Mouse (Mus musculus) erythroblast, adult 5-6 weeks (primary cell): Measurements from ENCODE around the gene Sipa1l2. TPM values are rescaled to one million over a fixed set of nuclear protein-coding genes. Genes with fewer than 3 reads are reported as not detected.
"Not testable (repeated sequence)": the region's sequence is repeated elsewhere in the genome, so short reads cannot be mapped to it uniquely, and the experiment has no call there.

Experiments
- ATAC-seq: replicated peaks from 2 replicates; pipeline ENCODE4 v1.8.0; 2016; ENCODE audit warnings: moderate number of reproducible peaks, mild to moderate bottlenecking, moderate TSS enrichment, inconsistent platforms; ENCODE audit not compliant: poor library complexity, low FRiP score, severe bottlenecking
- total RNA-seq, 2 experiments: library from RNA; stranded (forward) in 1 of 2; stranded (reverse) in 1 of 2; fragments of 150-400 nt in 1 of 2; fragments of 200-764, 138-1000 nt in 1 of 2; gene quantifications; 2 replicates each; pipeline versions ENCODE4 v1.2.3 to v1.2.4; 2015 to 2017; ENCODE audit warnings: low replicate concordance in 2 of 2

Gene Sipa1l2
- total RNA-seq, 2 experiments from 2014 or later: 0.38 to 1.2 TPM

DNA sequence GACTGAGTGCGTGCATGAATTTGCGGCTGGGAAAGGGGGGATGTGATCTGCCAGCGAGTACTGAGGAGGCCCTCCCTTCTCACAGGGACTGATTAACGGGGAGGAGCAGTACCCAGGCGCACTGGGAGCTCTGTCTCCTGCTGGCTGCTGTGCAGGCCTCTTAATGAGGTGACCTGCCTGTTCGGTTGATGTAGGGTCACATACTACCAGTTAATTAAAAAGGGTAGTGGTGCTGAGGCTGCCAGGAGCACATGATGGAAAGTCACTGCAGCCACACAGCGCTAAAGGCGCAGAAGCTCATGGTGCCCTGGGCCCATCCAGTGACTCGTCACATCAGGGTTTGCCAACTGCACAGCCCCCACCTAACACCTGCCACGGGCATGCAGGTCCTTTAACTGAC, 145.7 kb downstream of the Sipa1l2 start:
- ATAC-seq: no peak

GRCm38 (mm10) chr8:125419202-125419830, 150.3 kb downstream of the Sipa1l2 start:
- ATAC-seq: no peak

DNA sequence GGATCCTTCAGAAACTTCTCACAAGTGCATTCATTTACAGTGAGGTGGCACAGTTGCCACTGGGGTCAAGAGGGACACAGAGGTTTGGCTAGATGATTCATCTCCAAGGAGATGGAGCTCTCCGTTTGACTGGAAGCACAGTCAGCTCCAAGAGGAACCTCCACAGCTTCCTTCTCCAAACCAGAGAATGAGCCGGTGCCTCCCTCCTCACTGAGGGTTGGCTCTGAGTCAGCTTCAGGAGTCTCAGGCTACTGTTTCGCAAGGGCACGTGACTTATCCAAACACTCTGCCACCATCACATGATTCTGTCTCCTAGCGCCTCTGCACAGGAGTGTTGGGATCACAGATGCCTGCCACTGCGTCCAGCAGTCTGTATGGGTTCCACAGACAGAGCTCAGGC, 153.5 kb downstream of the Sipa1l2 start:
- no peak for ATAC-seq

DNA sequence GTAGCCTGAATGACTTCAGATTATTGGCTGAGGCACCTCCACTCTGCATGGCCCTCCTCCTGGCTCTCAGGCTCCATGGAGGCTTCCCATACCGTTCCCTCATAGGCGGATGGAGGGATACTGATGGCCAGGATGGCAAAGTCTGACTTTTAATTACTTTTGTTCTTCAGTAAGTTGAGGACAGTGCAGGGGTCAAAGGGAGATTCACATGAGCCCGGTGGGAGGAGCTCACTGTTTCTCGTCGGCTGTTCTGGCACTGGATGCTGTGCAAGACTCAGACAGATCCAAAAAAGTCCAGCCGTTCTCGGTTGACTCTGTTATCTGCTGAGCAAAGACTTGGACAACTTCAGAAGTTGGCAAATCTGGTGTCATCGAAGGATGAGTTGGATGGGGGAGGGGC, 155.0 kb downstream of the Sipa1l2 start:
- no peak for ATAC-seq

- ATAC-seq: no peak
These were observed 156.4 kb downstream of the Sipa1l2 start for GRCm38 (mm10) chr8:125413001-125413909.

GRCm38 (mm10) chr8:125410646-125411045, 159.0 kb downstream of the Sipa1l2 start:
- ATAC-seq: no peak

DNA sequence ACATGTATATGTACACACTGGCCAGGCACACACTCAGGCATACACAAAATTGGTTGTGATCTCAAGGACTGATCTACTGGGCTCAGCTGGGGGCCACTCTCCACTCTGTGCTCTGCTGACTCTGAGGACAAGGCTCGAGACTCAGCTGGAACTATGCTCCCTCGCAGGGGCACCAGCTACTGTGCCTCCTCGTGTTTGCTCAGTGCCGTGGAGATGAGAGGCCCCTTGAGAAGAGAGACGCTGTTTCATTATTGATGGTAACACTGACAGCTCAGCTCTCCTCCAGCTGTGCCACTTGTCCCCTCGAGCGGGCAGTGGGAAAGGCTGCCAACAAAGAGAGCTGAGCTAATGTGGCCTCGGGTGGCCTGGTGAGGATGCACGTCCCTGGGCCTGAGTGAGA, 161.9 kb downstream of the Sipa1l2 start:
- ATAC-seq: no peak

GRCm38 (mm10) chr8:125406453-125406852, 163.2 kb downstream of the Sipa1l2 start:
- no peak for ATAC-seq

- ATAC-seq: no peak
These were observed 168.3 kb downstream of the Sipa1l2 start for GRCm38 (mm10) chr8:125401350-125401749.

DNA sequence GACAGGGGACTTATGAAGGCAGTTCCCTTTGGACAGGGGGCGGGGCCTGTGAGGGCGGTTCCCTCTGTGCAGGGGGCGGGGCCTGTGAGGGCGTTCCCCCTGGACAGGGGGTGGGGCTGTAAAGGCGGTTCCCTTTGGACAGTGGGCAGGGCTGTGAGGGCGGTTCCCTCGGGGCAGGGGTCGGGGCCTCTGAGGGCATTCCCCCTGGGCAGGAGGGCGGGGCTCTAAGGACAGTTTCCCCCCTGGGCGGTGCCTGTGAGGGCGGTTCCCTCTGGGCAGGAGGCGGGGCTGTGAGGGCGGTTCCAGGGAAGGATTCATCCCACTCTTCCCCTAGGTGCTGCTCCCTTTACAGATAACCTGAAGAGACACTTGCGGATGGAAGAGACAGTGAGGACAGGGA, 171.6 kb downstream of the Sipa1l2 start:
- no peak for ATAC-seq

DNA sequence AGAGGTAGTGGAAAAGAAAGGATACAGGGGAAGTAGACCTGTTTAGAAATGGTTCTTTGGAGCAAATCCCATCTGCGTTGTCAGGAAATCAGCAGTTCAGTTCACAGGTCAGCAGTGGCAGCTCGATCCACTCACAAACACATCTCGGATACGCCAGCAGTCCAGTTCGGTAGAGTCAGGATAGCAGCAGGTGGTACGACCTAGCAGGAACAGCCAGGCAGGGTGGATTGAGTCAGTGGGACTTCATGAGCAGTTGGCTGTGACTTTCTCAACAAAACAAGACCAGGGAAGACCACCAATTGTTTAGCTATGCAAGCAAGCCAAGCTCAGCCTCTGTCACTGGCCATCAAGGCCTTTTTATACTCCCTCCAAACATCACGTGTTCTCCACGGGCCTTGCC, 173.9 kb downstream of the Sipa1l2 start:
- not testable (repeated sequence) for ATAC-seq

DNA sequence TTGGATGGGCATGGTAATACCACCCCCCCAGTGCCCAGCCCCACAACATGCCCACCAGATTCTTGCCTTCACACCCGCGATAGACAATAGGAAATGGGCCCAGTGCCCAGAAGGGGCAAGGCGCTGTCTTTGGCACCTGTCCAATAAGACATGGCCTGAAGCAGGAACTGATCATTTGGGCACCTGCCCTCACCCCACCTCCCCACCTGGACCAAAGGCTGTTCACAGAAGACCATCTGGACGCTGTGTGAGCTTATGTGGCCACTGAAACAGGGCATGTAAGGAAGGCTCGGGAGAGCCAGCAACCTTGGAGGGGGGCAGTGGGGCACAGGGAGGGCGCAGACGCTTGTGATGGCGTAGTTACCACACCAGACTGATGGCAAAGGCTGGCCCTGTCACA, 174.6 kb downstream of the Sipa1l2 start:
- no peak for ATAC-seq

GRCm38 (mm10) chr8:125391685-125392084, 177.9 kb downstream of the Sipa1l2 start:
- ATAC-seq: no peak

DNA sequence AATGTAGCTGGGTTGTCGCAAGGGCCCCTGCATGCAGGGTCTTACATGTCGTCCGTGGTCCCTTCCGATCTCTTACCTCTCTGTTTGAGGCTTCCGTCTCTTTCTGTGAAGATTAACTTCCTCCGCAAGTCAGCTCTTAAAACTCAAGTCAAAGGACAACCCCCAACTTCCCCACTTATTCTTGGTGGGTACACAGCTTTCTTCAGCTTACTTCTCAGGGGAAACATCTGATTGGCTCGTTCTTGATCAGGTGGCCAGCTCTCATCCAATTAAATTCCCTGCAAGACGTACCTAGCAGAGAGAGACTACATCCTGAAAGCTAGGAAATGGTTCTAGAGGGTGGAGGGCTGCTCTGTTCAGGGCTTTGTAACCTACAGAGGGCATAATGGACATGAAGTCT, 178.3 kb downstream of the Sipa1l2 start:
- no peak for ATAC-seq

DNA sequence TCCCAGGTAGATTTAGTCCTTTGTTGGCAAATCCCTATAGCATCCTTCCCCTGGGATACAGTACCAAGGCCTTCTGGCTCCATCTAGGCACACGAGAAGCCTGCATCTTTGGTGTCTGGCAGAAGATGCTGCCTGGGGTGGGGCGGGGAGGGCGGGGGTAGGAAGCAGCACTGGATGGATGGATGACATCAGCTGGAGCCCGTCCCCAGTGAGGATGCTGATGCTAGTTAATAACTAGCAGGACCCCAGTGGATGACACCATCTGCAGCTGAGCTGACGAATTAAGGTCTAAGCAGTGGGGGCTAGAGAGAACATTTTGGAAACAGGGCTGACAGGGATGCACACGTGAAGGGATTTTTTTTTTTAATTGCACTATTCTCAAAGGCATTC, 179.1 kb downstream of the Sipa1l2 start:
- ATAC-seq: no peak

DNA sequence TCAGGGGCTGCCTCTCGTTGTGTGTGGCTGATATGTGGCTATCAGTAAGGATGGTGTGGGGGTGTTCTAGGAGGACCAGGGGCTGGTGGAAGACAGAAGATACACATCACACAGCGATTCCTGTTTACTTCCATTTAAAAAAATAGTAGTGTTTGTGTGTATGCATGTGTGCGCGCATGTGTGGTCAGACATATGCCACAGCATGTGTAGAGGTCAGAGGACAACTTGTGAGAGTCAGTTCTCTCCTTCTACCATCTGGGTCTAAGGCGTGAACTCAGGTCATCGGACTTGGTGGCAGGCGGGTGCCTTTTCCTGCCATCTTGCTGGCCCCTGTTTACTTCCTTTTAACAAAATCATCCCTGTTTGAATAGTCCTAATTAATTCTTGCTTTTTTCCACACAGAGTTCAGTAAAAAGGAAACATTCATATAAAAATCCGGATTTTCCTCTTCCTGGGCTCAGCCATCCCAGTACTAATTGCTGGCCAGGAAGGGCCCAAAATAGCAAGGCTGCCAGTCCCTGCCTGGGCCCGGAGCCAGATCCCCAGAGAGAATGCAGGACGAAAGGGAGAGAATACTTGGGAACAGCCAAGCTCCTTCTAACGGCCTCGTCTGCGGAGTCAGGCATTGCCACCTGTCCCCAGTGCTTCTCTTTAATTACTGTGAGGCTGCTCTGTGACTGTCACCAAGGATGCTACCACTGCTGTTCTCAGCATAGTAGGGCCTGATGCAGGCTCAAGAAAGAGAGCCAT, 179.7 kb downstream of the Sipa1l2 start:
- ATAC-seq: no peak

DNA sequence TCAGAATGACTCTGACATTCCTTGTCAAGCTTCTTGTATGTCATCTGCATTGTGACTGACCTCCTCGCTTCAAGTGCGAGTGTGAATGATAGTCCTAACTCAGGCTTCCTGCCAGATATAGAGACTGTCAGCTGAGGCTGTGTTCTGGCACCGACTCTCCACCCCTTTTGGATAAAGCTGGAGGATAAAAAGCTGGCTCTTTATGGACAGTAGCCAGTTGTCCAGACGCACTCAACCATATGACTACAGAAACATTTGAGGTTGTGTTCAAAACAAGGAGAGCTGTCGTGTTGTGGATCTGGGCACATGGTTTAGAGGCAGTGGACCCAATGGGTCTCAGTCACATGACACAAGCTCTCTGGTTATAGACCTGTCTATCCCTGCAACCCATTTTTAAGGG, 180.3 kb downstream of the Sipa1l2 start:
- no peak for ATAC-seq

DNA sequence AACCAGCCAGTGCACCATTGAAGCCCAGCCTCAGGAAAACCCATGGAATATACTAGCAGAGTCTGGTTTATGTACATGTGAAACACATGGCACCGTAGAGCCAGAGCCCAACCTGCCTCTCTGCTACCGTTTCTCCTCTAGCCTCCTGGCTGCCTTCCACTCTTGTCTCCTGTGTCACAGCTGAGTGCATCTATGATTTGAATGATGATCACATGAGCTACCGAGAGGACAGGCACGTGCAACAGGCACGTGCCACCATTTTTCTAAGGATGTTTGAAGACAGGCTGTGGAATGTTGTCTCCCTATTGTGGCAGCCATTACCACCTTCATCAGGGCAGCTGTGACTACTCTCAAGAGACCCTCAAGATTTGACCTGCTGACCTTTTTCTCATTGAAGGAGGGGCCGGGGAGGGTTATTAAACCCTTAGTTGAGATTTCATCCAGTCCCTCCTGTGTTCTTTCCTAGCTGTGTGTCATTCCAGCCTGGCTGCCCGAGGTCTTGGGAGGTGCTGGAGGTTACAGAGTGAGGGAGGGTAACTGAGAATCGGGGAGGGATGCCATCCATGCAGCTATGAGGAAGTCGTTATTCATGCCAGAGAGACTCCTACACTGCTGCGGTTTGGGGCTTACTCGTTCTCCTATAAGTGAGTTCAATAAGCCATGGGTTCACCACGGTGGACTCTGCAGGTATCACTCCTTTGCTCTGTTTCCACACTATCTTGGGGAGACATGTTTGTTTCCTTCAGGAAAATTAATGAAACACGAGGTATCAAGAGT, 181.0 kb downstream of the Sipa1l2 start:
- no peak for ATAC-seq

DNA sequence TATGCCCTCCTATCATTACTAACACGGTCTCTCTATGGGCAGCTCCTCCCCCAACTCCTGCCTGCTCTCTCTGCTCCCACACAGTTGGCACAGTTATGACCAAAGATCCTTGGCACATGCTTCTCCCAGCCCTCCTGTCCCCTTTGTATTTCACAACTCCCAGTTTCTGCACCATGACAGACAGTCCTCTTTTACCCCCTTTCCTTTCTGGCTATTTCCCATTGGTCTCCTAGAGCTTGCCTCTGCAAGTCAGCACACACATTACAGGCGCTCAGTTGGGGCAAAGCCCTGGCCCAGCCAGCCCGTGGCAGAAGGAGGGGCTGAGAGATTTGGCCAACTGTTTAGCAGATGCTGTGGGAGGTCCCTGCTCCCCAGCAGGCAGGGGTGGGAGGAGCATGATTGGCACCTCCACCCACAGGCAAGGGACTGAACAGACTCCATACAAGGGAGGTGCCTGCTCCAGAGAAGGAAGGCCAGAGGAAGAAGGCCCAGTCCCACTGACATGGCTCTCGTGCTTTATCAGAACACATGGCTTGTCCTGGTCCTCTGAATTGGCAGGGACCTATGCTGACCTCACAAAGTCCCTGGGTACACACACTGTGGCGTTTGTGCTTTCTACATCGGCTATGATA, 184.0 kb downstream of the Sipa1l2 start:
- no peak for ATAC-seq
